Mouse (Mus musculus) adrenal gland (tissue): Measurements from ENCODE around the gene D1Pas1.

Source experiments
- intact Hi-C: fragments of 180-260 bp; cut with DNase I; formaldehyde crosslinking; loops from one replicate; pipeline ENCODE4 v1.15.1; 2025

The D1Pas1 gene

DNA sequence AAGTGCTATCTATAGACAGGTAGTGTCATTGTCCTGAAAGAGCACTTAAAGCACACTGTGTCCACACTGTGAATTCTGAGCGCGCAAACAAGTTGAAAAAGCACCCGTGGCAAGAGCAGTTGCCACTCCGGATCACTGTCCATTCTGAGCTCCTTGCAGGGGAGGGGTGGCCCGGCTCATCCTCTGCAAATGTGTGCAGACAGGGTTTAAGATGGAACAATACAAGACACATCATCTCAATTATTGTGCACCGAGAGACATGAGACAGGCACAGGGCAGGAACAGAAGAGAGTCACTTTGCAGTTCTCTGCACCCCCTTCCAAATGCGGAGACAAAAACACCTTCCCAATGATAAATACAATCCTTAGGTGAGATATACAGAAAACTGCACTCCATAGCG lies 19.3 kb downstream of the D1Pas1 start:
- intact Hi-C loops = no loop called here

DNA sequence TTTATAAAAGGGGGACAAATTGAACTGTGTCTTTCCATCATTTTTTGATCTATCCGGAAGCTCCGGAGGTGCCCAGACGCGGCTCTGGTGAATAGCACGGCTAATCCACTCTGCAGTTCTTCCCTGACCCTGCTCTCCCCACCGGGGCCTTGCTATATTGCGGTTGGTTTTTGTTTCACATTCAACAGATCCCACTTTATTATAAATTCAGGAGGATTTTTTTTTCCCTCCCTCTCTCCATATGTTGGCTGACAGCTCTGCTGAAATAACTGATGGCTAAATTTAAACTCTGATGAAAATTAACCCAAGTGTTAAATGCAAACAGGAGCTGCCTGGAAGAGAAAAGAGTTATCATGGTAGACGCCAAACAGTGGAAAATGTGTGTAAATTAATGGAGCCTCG lies 21.1 kb downstream of the D1Pas1 start:
- intact Hi-C loops = no loop called here

DNA sequence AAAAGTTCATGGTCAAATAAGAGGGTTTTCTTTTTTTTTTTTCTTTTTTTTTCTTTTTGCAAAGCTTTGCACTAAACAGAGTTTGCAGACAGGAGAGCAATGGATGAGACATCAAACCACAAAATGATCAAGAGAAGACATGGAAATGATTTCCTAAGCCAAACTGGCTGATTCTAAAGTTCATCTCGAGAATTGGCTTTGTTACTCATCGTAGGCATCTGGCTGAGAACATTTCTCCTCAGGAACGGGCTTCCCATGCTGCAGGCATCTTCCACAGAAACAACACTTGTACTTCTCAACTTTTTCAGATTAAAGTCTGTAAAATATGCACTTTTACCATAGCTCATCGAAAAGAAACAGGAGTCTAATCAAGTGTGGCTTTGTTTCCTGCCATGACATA lies 21.6 kb downstream of the D1Pas1 start:
- intact Hi-C loops = no loop called here

DNA sequence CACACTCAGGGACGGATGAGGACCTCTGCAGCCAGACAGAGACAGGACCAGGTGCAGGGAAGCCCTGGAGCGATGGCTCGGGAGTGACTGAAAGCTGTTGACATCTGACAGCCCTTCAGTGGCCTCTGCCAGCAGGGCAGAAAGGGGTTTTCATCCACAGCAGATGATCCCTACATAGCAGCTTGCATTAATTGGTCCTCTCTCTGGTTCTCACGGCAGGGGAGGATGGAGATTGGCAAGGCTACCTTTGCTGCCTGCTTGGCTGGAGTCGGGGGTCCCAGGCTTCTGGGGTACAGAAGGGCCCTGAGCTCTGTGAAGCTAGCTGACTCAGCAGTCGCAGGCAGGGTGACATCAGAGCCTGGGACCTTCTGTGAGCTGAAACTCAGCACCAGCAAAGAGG lies 24.3 kb downstream of the D1Pas1 start:
- intact Hi-C loops = no loop called here

DNA sequence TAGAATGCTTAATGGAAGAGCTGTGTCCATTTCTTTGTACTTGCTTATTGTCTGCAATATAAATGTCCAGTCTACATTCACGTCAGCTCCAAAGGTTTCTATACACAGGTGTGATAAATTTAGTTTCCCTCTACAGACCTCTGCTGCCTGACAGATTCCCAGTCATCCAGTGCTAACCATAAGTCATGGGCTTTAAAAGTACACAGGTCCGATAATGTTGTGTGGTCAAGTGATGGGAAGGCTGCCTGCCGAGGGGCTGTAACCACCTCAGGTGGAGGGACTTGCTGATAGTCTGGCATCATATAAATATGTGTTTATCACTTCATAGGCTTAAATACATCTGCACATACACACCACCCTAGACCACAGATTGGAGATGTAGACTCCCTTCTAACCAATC lies 24.9 kb downstream of the D1Pas1 start:
- intact Hi-C loops = no loop called here

DNA sequence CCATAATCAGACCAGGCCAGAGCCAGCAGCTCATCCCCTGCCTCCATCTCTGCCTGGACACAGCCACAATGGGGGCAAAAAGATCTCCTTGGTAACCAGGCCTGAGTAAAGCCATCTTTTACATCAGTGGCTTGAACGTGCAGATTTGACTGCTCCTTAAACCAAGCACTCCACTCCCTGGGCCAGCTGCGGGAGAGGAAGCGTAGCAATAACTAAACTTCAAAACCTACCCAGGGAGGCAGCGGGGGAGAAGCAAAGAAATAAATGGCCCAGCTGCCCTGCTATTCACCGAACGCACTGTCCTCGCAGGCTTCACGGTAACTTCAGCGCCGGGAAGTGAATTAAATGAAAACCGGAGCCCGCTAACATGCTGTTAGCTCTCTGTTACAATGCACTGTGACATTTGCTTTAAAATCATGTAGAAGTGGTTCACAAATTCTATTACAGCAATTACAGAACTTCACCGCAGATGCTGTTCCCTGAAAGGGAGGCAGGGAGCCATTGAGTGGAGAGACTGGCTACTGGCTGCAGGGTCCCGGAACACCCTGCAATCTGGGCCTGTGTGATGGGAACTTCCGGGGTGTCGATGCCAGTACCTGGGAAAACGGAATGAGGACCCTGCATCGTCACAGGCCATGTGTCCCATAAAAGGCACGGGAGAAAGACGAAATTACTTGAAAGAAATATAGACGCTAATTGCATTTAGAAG lies 30.5 kb downstream of the D1Pas1 start:
- intact Hi-C loops = no loop called here

DNA sequence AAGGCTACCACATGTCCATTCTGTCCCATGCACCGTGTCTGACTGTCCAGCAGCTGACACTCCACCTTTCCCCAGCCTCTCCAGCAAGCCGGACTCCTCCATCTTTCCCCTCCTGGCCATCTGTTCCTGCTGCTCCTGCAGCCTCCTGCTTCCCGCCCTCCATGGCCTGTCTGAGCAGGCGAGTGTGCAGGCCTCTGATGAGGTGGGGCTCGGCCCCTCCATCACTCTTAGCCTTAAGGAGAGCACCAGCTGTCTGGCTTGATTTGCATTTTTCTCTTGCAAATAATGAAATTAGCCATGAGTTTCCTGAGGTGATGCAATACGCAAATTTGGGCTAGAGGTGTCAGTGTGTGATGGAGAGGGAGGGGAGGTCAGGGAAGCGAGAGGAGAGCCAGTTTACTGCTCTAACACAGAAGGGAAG lies 36.2 kb downstream of the D1Pas1 start:
- intact Hi-C loops = no loop called here

DNA sequence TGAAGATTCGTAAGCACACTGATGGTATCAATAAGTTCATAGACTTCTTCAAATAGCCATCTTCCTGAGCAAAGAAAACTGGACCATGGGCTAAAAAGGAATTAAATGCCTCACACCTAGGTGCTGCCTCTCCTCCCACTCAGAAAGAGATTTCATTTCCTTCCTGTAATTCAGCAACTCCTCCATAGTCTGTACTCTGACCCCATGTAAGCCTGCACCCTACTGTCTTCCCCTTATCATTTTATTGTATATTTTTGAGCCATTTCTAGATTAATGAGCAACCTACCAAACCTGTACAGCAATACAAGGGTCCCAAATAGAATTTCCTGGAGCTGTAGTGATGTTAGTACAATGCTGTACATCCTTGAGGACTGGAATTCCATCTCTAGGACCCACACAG lies 37.1 kb downstream of the D1Pas1 start:
- intact Hi-C loops = no loop called here

DNA sequence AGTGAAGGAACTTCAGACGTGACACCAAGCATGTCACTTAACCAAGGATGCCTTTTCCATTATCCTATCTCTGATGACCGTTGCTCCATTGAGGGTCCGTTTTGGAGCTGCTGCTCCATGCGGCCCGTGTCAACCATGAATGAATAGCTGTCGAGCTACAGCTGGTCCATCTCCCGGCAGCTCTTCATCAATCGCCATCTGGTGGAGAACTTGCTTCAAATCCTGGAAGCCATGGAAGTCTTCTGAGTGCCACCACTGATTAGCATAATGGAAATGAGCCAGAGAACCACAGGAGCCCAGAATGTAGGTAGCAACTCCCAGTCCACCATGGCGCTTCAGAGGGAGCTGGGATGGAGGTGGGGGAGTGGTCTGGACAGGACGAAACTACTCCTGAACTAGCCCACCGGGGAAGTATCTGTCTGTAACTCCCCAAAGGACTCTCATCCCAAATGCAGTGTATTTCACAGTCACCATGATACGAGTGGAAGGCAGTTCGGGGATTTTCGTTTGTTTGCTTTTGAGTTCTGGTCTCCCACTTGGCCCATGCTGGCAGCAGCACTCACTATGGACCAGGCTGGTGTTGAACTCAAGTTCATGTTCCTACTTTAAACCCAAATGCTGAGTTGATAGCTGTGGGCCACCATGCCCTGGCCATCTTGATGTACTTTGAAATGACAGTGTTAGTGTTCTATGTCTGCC lies 39.2 kb downstream of the D1Pas1 start:
- intact Hi-C loops = no loop called here

DNA sequence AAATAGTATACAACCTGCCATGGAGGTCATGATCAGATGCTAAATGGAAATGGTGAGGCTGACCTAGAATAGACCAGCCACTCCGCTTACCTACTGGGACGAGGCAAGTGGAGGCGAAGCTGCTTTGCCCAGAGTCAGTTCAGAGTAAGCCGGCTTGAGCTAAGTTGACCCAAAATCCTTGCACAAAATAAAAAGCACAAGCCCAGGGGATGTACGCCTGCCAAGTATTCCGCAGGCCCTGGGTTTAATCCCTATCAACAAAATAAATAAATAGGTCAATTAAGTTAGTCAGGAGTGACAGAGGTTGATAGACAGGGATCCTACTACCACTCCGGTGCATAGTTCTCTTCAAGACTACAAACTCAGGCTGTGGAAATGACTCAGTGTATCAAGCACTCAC lies 41.0 kb downstream of the D1Pas1 start:
- intact Hi-C loops = no loop called here

DNA sequence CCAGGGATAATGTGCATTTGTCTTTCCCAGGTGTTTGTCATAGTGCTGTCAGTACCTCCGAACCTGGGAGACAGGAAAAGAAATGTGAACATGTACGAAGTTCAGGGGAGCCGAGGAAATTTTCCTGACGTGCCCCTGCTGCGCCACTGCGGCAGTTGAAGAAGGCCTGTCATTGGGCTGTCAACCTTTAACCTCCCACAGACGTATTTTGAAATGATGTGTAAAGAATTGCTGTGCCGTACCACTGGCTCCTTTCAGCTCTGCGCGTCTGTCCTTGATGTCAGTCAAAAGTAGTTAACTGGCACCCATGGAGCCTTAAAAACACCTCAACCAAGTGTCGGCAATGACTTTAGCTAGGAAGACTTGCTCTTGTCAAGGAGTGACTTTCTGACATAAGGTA lies 42.9 kb downstream of the D1Pas1 start:
- intact Hi-C loops = no loop called here

DNA sequence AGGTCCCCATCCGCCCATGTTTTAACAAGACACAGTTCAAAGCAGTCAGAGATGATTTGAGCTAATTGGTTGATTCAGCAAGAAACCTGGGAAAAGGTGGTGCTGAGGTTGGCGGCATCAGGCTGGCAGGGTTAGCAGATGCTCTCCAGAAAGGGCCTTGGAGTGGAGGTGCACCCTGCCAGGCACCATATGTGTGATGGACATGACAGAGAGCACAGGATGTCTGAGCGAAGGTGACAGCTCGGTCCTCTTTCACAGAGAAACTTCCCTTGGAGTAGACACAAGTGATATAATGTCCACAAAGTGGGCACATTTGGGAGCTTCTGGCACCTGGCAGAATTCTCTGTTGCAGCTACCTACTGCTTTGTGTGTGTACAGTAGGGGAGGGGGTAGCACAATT lies 44.4 kb downstream of the D1Pas1 start:
- intact Hi-C loops = no loop called here

DNA sequence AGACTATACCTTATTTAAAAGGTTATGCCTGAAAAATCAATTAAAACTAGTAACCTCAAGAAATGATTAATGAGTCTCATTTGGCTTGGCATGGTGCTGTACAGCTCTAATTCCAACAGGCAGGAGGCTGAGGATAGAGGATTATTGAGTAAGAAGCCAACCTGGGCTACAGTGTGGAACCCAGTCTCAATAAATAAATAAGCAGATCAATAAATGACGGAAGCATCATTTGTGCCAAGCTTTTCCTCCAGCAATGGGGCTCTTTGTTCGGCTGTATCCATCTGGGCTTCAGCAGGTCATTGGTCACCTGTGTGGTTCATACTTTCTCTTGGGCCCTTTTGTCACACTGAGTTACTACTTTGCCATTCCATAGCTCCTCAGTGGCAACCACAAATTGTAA lies 46.9 kb downstream of the D1Pas1 start:
- intact Hi-C loops = no loop called here

DNA sequence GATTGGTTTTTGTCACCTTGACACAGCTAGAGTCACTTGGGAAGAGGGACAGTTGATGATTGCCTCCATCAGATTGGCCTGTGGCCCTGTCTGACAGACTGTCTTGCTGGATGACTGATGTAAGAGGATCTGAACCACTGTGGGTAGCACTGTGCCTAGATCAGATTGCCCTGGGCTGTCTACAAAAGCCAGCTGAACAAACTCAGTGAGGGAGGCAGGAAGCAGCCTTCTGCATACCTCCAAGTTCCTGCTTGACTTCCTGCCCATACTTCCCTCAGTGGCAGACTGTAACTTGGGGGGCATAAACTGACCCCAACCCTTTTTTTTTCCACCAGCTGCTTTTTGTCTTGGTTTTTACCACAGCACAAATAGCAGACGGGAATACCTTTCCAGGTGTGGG lies 48.5 kb downstream of the D1Pas1 start:
- intact Hi-C loops = no loop called here

DNA sequence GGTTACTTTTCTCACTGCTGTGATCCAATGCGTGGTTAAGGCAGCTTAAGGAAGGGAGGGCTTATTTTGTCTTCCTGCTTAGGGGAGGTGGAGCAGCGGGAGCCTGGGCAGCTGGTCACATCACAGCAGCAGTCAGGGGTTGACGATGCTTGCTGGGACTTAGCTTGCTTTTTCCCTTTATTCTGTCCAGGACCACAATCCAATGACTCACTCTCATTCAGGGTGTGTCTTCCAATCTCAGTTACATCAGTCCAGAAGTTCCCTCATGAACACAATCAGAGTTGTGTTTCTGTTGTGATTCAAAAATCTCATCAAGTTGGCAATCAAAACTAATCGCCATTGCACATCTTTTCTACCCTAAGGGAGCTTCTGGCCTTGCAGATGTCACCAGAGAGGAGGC lies 48.9 kb downstream of the D1Pas1 start:
- intact Hi-C loops = no loop called here

DNA sequence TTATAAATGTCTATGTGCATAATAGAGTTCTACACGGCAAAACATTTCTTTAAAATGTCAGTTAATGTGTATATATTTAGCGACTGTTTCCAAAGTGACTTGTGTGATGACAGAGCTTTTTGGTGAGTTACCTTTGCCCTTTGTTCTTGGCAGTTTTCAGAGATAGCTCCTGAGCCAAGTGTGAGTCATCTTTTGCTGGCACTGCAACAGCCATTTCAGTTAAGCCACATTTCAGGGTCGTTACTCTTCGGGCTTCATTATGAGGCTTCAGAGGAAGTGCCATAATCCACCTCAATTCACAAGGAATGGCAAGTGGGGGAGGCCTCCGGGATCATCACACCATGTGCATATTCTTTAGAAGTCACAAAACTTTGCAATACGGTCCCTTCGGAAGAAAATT lies 52.8 kb downstream of the D1Pas1 start:
- intact Hi-C loops = no loop called here
